Comparison of ENCODE assay signal across 15 mouse cellular contexts in genomic region chr8:39512967-39513366, GRCm38 (mm10).
DNase-seq lines count a peak whose midpoint lies in the region.
"Had no signal": no experiment of that assay in that cellular context is flagged by ENCODE, and none has a peak within 500 bp of the region (broad histone marks: within the 10 kb centered on the region; RNA-seq: fewer than 3 reads in every experiment).

No protein-coding gene starts in this region.

- peak; percentile 3 for DNase-seq in embryo, embryonic 11.5 days (ENCODE audit: low read depth, low spot score)
- no peak for DNase-seq in embryo, embryonic 11 days
- DNase-seq in retina, postnatal 1 day: peak; percentile 26
- DNase-seq in retina, embryonic 14.5 days (ENCODE audit: low spot score): no peak
- peak; percentile 30 for DNase-seq in hindlimb bud, embryonic 11.5 days (ENCODE audit: extremely low spot score, low read depth, low spot score)
- DNase-seq in kidney, adult 11 months: no peak
- DNase-seq: adrenal gland, adult 2 months; adrenal gland, postnatal 10 days; adrenal gland, postnatal 25 days; cerebellum, adult 11 months; cerebellum, adult 18-20 months; cerebellum, adult 8-10 months; cerebellum, adult 9-11 months; cerebellum, postnatal 14 days; cerebellum, postnatal 36 days had no signal

Comparison
In these comparisons a context has a peak if more than half of its experiments do, and no peak if none do; other contexts are left out.
1. DNase-seq: peak in embryo, embryonic 11.5 days (single experiment), retina, postnatal 1 day (single experiment) and hindlimb bud, embryonic 11.5 days (single experiment); none in embryo, embryonic 11 days (single experiment), retina, embryonic 14.5 days (single experiment) and kidney, adult 11 months (single experiment).